Mouse (Mus musculus): ENCODE results near the gene Gramd4. TPM values are rescaled to one million over a fixed set of nuclear protein-coding genes. Genes with fewer than 3 reads are reported as not detected.
A peak's percentile ranks its signal among the peaks of the same experiment; 100 is the strongest.

Gramd4 gene
- polyA plus RNA-seq, 1 experiment from 2014 or later: 56.8 TPM

DNA sequence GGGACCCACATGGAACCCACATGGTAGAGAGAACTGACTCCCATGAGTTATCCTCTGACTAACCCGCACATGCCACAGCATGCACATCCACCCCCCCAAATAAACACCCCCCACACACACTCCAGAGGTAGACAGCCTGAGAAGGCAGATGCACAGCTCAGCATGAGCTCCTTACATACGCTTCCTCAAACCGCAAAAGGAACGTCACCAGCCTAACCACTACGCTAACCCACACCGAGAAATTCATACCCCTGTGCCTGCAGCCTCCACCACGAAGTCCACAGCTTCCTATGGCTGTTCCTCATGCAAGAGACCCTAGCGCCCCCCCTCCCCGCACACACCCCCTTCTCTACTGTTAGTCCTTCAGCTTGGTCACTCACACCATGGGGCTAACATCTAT lies 35.5 kb upstream of the Gramd4 start:
- Histone ChIP-seq H3K27ac (ENCODE audit: low read length) (no peak overlapping the region), H3K36me3 (ENCODE audit: control insufficient read depth, insufficient read depth) (no peaks in the 10 kb centered on the region), H3K27me3 (replicated peaks; ENCODE audit: control insufficient read depth, insufficient read depth, low read length) (no peaks in the 10 kb centered on the region), H3K4me3 (replicated peaks; ENCODE audit: low read length) (no peak overlapping the region), H3K4me1 (replicated peaks; ENCODE audit: control insufficient read depth, insufficient read depth, low read length) (0 out of 2 replicates have a peak, but pooled peaks cover 4% of the 10 kb centered on the region), H3K4me2 (ENCODE audit: low read length) (no peak overlapping the region), H3K9me3 (ENCODE audit: control insufficient read depth, low read length) (no peaks in the 10 kb centered on the region), H3K9ac (replicated peaks; ENCODE audit: low read depth, low read length) (no peak overlapping the region)
- 80% methylated on average over 9 of the region's 9 CpGs for WGBS
- no peak for ATAC-seq

GRCm38 (mm10) chr15:86027871-86028270 lies 29.6 kb upstream of the Gramd4 start:
- Histone ChIP-seq H3K4me3 (replicated peaks; ENCODE audit: low read length) (peak overlapping the region; percentile 17), H3K4me1 (replicated peaks; ENCODE audit: control insufficient read depth, insufficient read depth, low read length) (peaks cover 20% of the 10 kb centered on the region), H3K9ac (replicated peaks; ENCODE audit: low read depth, low read length) (no peak overlapping the region), H3K9me3 (ENCODE audit: control insufficient read depth, low read length) (0 out of 2 replicates have a peak, but pooled peaks cover 4% of the 10 kb centered on the region), H3K27me3 (replicated peaks; ENCODE audit: control insufficient read depth, insufficient read depth, low read length) (no peaks in the 10 kb centered on the region), H3K36me3 (ENCODE audit: control insufficient read depth, insufficient read depth) (peaks cover 9% of the 10 kb centered on the region; the same call in 1 of the 2 replicates), H3K4me2 (ENCODE audit: low read length) (peak overlapping the region; percentile 46), H3K27ac (ENCODE audit: low read length) (no peak overlapping the region)
- no peak for ATAC-seq
- 66% methylated on average over 8 of the region's 8 CpGs for whole genome bisulfite sequencing

DNA sequence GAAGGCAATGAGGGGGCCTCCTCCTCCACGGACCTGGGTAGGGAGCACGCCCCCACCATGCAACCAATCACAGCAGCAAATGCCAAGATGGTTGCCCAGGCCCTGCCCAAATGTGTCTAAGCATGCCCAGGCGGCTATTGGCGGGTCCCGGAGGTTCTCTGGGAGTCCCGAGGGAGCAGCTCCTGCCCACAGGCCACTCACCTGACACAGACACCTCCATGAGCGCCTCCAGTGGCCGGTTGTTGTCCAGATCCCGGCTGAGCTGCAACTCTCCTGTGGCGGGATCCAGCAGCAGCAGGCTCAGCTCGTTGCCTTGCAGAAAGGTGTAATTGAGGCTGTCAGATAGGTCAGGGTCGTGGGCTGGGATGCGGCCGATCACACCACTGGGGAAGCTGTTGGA lies 27.5 kb upstream of the Gramd4 start:
- H3K27me3 ChIP-seq (replicated peaks; ENCODE audit: control insufficient read depth, insufficient read depth, low read length): no peaks in the 10 kb centered on the region
- no peak overlapping the region for H3K27ac ChIP-seq (ENCODE audit: low read length)
- H3K4me3 ChIP-seq (replicated peaks; ENCODE audit: low read length): peak overlapping the region; percentile 32
- peaks cover 39% of the 10 kb centered on the region for H3K4me1 ChIP-seq (replicated peaks; ENCODE audit: control insufficient read depth, insufficient read depth, low read length)
- H3K4me2 ChIP-seq (ENCODE audit: low read length): peak overlapping the region; percentile 46
- H3K9ac ChIP-seq (replicated peaks; ENCODE audit: low read depth, low read length): 0 out of 2 replicates have a peak overlapping the region, but pooled peaks have one; percentile 4
- 0 out of 2 replicates have a peak, but pooled peaks cover 4% of the 10 kb centered on the region for H3K9me3 ChIP-seq (ENCODE audit: control insufficient read depth, low read length)
- peaks cover 9% of the 10 kb centered on the region; the same call in 1 of the 2 replicates for H3K36me3 ChIP-seq (ENCODE audit: control insufficient read depth, insufficient read depth)
- 72% methylated on average over 14 of the region's 14 CpGs for WGBS
- ATAC-seq: no peak

DNA sequence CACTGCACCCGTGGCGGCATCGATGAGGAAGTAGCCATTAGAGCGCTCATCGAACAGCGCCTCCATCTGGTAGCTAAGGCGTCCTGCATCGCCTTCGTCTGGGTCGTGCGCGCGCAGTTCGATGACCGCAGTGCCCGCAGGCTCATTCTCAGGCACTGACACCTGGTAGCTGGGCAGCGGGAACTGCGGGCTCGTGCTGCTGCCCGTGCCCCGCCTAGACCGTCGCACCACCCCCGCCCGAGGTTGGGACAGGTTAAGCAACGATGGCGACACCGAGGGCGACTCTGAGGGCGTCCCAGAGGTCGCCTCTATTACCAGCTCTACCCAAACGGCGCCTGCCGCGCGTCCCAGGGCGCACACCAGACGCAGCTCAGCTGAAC lies 24.7 kb upstream of the Gramd4 start:
- Histone ChIP-seq H3K4me3 (replicated peaks; ENCODE audit: low read length) (peak overlapping the region; percentile 55), H3K27me3 (replicated peaks; ENCODE audit: control insufficient read depth, insufficient read depth, low read length) (no peaks in the 10 kb centered on the region), H3K9ac (replicated peaks; ENCODE audit: low read depth, low read length) (peak overlapping the region; percentile 63), H3K36me3 (ENCODE audit: control insufficient read depth, insufficient read depth) (peaks cover 9% of the 10 kb centered on the region; the same call in 1 of the 2 replicates), H3K4me2 (ENCODE audit: low read length) (peak overlapping the region; percentile 83), H3K4me1 (replicated peaks; ENCODE audit: control insufficient read depth, insufficient read depth, low read length) (peaks cover 35% of the 10 kb centered on the region), H3K27ac (ENCODE audit: low read length) (peak overlapping the region; percentile 66), H3K9me3 (ENCODE audit: control insufficient read depth, low read length) (0 out of 2 replicates have a peak, but pooled peaks cover 4% of the 10 kb centered on the region)
- ATAC-seq: 0 out of 2 replicates have a peak, but pooled peaks have one; percentile 2
- WGBS: 1% methylated on average over 38 of the region's 38 CpGs

GRCm38 (mm10) chr15:86033191-86033841 lies 24.2 kb upstream of the Gramd4 start, which contains the start of gene Celsr1:
Gene Celsr1, minus strand, starts transcription at chr15:86033777.
- ATAC-seq: peak; percentile 9; the same call in 1 of the 2 replicates
- H3K27ac ChIP-seq (ENCODE audit: low read length): peak within 1 kb of the TSS; percentile 67
- H3K9ac ChIP-seq (replicated peaks; ENCODE audit: low read depth, low read length): peak within 1 kb of the TSS; percentile 63
- peaks cover 31% of the 10 kb centered on the region for H3K4me1 ChIP-seq (replicated peaks; ENCODE audit: control insufficient read depth, insufficient read depth, low read length)
- H3K27me3 ChIP-seq (replicated peaks; ENCODE audit: control insufficient read depth, insufficient read depth, low read length): no peaks in the 10 kb centered on the region
- H3K9me3 ChIP-seq (ENCODE audit: control insufficient read depth, low read length): 0 out of 2 replicates have a peak, but pooled peaks cover 4% of the 10 kb centered on the region
- H3K4me3 ChIP-seq (replicated peaks; ENCODE audit: low read length): peak within 1 kb of the TSS; percentile 55
- peak within 1 kb of the TSS; percentile 83 for H3K4me2 ChIP-seq (ENCODE audit: low read length)
- peaks cover 9% of the 10 kb centered on the region; the same call in 1 of the 2 replicates for H3K36me3 ChIP-seq (ENCODE audit: control insufficient read depth, insufficient read depth)
- under 1% methylated on average over 79 of the region's 80 CpGs for WGBS

DNA sequence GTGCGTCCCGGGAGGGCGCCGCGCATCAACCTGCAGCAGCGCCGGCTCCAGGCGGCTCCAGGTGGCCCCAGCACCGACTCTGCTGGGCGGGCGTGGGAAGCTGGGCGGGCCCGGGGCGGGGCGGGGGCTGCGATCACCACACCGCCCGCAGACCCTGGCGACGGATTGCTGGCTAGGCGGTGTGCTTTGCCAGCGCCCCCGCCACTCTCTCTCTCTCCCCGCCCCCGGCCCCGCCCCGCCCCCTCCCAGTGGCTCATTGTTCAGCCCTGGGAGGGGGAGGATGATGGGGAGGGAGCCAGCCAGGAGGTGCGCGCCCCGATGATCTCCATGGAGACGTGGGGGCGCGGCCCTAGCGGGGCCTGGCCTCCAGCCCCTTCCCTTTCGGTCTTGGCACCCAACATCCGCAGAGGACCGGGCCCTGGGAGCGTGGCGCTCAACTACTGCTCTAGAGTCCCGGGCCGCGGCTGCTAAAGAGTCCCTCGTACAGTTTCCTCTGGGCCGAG lies 23.4 kb upstream of the Gramd4 start:
- WGBS: under 1% methylated on average over 35 of the region's 44 CpGs
- H3K4me3 ChIP-seq (replicated peaks; ENCODE audit: low read length): peak overlapping the region; percentile 55
- H3K27ac ChIP-seq (ENCODE audit: low read length): peak overlapping the region; percentile 67
- H3K9ac ChIP-seq (replicated peaks; ENCODE audit: low read depth, low read length): peak overlapping the region; percentile 63
- H3K4me2 ChIP-seq (ENCODE audit: low read length): peak overlapping the region; percentile 83
- peaks cover 29% of the 10 kb centered on the region for H3K4me1 ChIP-seq (replicated peaks; ENCODE audit: control insufficient read depth, insufficient read depth, low read length)
- 0 out of 2 replicates have a peak, but pooled peaks cover 4% of the 10 kb centered on the region for H3K9me3 ChIP-seq (ENCODE audit: control insufficient read depth, low read length)
- H3K27me3 ChIP-seq (replicated peaks; ENCODE audit: control insufficient read depth, insufficient read depth, low read length): no peaks in the 10 kb centered on the region
- peak; percentile 79 for ATAC-seq
- peaks cover 9% of the 10 kb centered on the region; the same call in 1 of the 2 replicates for H3K36me3 ChIP-seq (ENCODE audit: control insufficient read depth, insufficient read depth)

GRCm38 (mm10) chr15:86034781-86035360 lies 22.6 kb upstream of the Gramd4 start:
- no peak for ATAC-seq
- peak overlapping the region; percentile 35; the same call in 1 of the 2 replicates for H3K9ac ChIP-seq (replicated peaks; ENCODE audit: low read depth, low read length)
- peak overlapping the region; percentile 83 for H3K4me2 ChIP-seq (ENCODE audit: low read length)
- no peaks in the 10 kb centered on the region for H3K27me3 ChIP-seq (replicated peaks; ENCODE audit: control insufficient read depth, insufficient read depth, low read length)
- H3K4me3 ChIP-seq (replicated peaks; ENCODE audit: low read length): peak overlapping the region; percentile 55
- peak overlapping the region; percentile 37; the same call in 1 of the 2 replicates for H3K27ac ChIP-seq (ENCODE audit: low read length)
- 5% methylated on average over 12 of the region's 12 CpGs for WGBS
- peaks cover 9% of the 10 kb centered on the region; the same call in 1 of the 2 replicates for H3K36me3 ChIP-seq (ENCODE audit: control insufficient read depth, insufficient read depth)
- H3K9me3 ChIP-seq (ENCODE audit: control insufficient read depth, low read length): 0 out of 2 replicates have a peak, but pooled peaks cover 4% of the 10 kb centered on the region
- peaks cover 27% of the 10 kb centered on the region for H3K4me1 ChIP-seq (replicated peaks; ENCODE audit: control insufficient read depth, insufficient read depth, low read length)

DNA sequence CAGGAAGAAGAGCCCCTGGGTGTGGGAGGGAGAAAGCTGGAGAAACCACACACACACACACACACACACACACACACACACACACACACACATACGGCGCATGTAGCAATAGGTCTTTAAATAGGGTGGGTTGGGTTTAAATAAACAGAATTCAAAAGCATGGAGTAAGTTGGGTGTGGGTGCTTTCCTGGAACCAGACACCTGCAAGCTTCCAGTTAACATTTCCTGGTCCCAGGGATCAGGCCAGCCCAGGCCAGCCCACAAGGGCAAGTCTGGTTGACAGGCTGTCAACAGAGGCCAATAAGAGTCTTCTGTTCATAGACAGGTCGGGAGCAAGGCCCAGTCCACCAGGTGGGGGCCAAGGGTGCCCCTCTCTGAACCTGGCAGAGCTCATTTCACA lies 21.6 kb upstream of the Gramd4 start:
- peaks cover 6% of the 10 kb centered on the region; the same call in 1 of the 2 replicates for H3K36me3 ChIP-seq (ENCODE audit: control insufficient read depth, insufficient read depth)
- H3K4me1 ChIP-seq (replicated peaks; ENCODE audit: control insufficient read depth, insufficient read depth, low read length): peaks cover 27% of the 10 kb centered on the region
- ATAC-seq: no peak
- H3K27me3 ChIP-seq (replicated peaks; ENCODE audit: control insufficient read depth, insufficient read depth, low read length): no peaks in the 10 kb centered on the region; the same call in 1 of the 2 replicates
- H3K9me3 ChIP-seq (ENCODE audit: control insufficient read depth, low read length): no peaks in the 10 kb centered on the region
- no peak overlapping the region for H3K4me3 ChIP-seq (replicated peaks; ENCODE audit: low read length)
- no peak overlapping the region for H3K4me2 ChIP-seq (ENCODE audit: low read length)
- no peak overlapping the region for H3K27ac ChIP-seq (ENCODE audit: low read length)
- 71% methylated on average over 3 of the region's 3 CpGs for WGBS
- no peak overlapping the region for H3K9ac ChIP-seq (replicated peaks; ENCODE audit: low read depth, low read length)

GRCm38 (mm10) chr15:86038802-86039201 lies 18.7 kb upstream of the Gramd4 start:
- Histone ChIP-seq H3K4me1 (replicated peaks; ENCODE audit: control insufficient read depth, insufficient read depth, low read length) (peaks cover 14% of the 10 kb centered on the region), H3K9ac (replicated peaks; ENCODE audit: low read depth, low read length) (no peak overlapping the region), H3K36me3 (ENCODE audit: control insufficient read depth, insufficient read depth) (no peaks in the 10 kb centered on the region), H3K27ac (ENCODE audit: low read length) (no peak overlapping the region), H3K27me3 (replicated peaks; ENCODE audit: control insufficient read depth, insufficient read depth, low read length) (no peaks in the 10 kb centered on the region; the same call in 1 of the 2 replicates), H3K9me3 (ENCODE audit: control insufficient read depth, low read length) (no peaks in the 10 kb centered on the region), H3K4me2 (ENCODE audit: low read length) (no peak overlapping the region), H3K4me3 (replicated peaks; ENCODE audit: low read length) (no peak overlapping the region)
- WGBS: 0% methylated on average over 2 of the region's 2 CpGs
- ATAC-seq: peak; percentile 76
